Mouse (Mus musculus) stomach, embryonic 14.5 days (tissue): ENCODE results near the gene Zfp775. TPM values are rescaled to one million over a fixed set of nuclear protein-coding genes. Genes with fewer than 3 reads are reported as not detected.
A peak's percentile ranks its signal among the peaks of the same experiment; 100 is the strongest.

Source experiments
- ATAC-seq: fragments of 200-750 bp; cut with Nextera tagmentation; 2 replicates; pipeline ENCODE4 v1.8.0; 2017; ENCODE audit warnings: low read depth, moderate TSS enrichment; ENCODE audit not compliant: insufficient number of reproducible peaks, insufficient read depth, low FRiP score
- H3K27ac ChIP-seq: fragments of 300-500 bp; sonication (generic); 2 replicates; pipeline ENCODE4 v1.5.1; 2014; ENCODE audit warnings: mild to moderate bottlenecking, low read length, moderate library complexity, mixed read lengths
- H3K27me3 ChIP-seq: fragments of 300-500 bp; sonication (generic); 2 replicates; pipeline ENCODE4 v1.6.1; 2014; ENCODE audit warnings: low read length, control low read depth, mixed read lengths; ENCODE audit not compliant: control insufficient read depth, insufficient read depth
- H3K36me3 ChIP-seq: fragments of 300-500 bp; sonication (generic); 2 replicates; pipeline ENCODE4 v1.6.1; 2014; ENCODE audit warnings: mild to moderate bottlenecking, control low read depth, low read length, moderate library complexity, mixed read lengths; ENCODE audit not compliant: control insufficient read depth, insufficient read depth
- H3K4me1 ChIP-seq: fragments of 300-500 bp; sonication (generic); 2 replicates; pipeline ENCODE4 v1.6.1; 2014; ENCODE audit warnings: low read length, control low read depth, mixed read lengths; ENCODE audit not compliant: control insufficient read depth, insufficient read depth
- H3K4me2 ChIP-seq: fragments of 300-500 bp; sonication (generic); replicated peaks from 2 replicates; pipeline ENCODE4 v1.6.1; 2014; ENCODE audit warnings: low read depth, low read length, control low read depth
- H3K4me3 ChIP-seq: fragments of 300-500 bp; sonication (generic); 2 replicates; pipeline ENCODE4 v1.5.1; 2014; ENCODE audit warnings: low read depth, low read length, control low read depth
- H3K9ac ChIP-seq: fragments of 300-500 bp; sonication (generic); replicated peaks from 2 replicates; pipeline ENCODE4 v1.6.1; 2014; ENCODE audit warnings: low read depth, mild to moderate bottlenecking, control low read depth, low read length, moderate library complexity, mixed read lengths
- H3K9me3 ChIP-seq: fragments of 300-500 bp; sonication (generic); 2 replicates; pipeline ENCODE4 v1.6.1; 2016; ENCODE audit warnings: low read depth, low read length, control low read depth; ENCODE audit not compliant: control insufficient read depth
- WGBS: fragments of 180-500 bp; shearing (Covaris S2); extraction: QIAGEN DNeasy Blood & Tissue Kit; methylation state at CpG from one replicate; pipeline ENCODE4 v1.1.7; 2014; 5-methylcytosine and 5-hydroxymethylcytosine counted together
- polyA plus RNA-seq: library from polyadenylated mRNA; unstranded; fragments of >200 nt; fragmentation: Nextera tagmentation; extraction: Ambion mirVana; gene quantifications from 2 replicates; pipeline ENCODE4 v1.2.1, GENCODE M21; 2014

The Zfp775 gene
- polyA plus RNA-seq, 1 experiment from 2014 or later = 7.0 TPM

DNA sequence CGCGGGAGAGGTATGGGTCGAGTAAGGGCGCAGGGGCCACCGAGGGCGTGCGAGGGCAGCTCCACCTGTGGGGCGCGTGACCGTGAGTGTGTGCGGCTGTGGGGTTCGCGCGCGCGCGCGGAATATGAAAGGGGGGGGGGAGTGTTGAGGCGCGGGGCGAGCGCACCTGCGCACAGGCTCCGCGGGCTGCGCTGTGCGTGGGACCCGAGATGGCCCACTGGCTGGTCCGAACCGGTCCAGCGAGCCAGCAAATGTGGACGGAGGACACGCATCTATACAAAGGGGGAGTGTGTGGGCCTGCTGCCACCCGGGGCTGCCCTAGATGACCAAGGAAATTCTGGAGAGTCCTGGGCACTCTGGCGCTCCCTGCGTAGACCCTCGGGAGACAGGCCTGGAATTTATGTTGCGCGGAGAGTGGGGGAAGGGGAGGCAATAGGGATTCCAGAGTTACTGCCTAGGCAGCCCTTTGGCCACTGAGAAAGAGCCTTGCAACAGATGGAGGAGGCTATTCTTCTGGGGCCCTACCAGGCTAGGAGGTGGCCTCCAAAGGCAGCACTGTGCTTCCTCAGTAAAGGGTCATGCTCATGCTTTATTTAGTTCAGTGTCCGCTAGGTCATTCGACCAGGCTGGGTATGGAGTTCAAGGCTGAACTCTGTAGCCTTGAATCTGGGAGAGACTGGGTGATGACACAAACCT, 7.7 kb upstream of the Zfp775 start:
- no peaks in the 10 kb centered on the region for H3K27me3 ChIP-seq
- peak overlapping the region; percentile 56 for H3K4me2 ChIP-seq
- peaks cover 26% of the 10 kb centered on the region for H3K9me3 ChIP-seq
- peak overlapping the region; percentile 70 for H3K4me3 ChIP-seq
- peak overlapping the region; percentile 80 for H3K27ac ChIP-seq
- H3K9ac ChIP-seq = peak overlapping the region; percentile 82
- ATAC-seq = peak; percentile 24; the same call in 1 of the 2 replicates
- peaks cover 33% of the 10 kb centered on the region for H3K36me3 ChIP-seq
- WGBS = 2% methylated on average over 31 of the region's 41 CpGs
- H3K4me1 ChIP-seq = peaks cover 5% of the 10 kb centered on the region; the same call in 1 of the 2 replicates

DNA sequence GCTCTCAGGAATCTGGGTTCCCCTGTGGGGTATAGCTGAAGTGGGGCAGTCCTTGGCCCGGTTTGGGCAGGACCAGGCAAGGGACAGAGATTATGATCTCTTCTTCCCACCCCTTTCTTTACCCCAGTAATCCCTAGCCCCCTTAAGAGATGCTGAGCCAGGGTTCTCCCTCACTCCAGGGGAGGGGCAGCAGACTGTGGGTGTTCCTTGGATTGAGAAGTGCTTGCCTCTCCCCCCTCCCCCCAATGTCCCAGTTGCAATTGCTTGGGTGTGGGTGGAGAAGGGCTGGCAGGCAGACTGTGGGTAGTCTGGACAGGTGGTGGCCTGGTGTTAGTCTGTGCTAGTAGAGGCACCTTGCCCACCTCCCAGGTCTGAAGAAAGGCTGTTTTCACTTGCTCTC, 6.6 kb upstream of the Zfp775 start:
- 33% methylated on average over 1 of the region's 1 CpGs for WGBS
- Histone ChIP-seq H3K4me3 (peak overlapping the region; percentile 70; the same call in 1 of the 2 replicates), H3K36me3 (peaks cover 39% of the 10 kb centered on the region), H3K9me3 (peaks cover 26% of the 10 kb centered on the region), H3K27ac (no peak overlapping the region), H3K4me1 (peaks cover 5% of the 10 kb centered on the region; the same call in 1 of the 2 replicates), H3K9ac (no peak overlapping the region), H3K27me3 (no peaks in the 10 kb centered on the region), H3K4me2 (peak overlapping the region; percentile 56)
- ATAC-seq = no peak

DNA sequence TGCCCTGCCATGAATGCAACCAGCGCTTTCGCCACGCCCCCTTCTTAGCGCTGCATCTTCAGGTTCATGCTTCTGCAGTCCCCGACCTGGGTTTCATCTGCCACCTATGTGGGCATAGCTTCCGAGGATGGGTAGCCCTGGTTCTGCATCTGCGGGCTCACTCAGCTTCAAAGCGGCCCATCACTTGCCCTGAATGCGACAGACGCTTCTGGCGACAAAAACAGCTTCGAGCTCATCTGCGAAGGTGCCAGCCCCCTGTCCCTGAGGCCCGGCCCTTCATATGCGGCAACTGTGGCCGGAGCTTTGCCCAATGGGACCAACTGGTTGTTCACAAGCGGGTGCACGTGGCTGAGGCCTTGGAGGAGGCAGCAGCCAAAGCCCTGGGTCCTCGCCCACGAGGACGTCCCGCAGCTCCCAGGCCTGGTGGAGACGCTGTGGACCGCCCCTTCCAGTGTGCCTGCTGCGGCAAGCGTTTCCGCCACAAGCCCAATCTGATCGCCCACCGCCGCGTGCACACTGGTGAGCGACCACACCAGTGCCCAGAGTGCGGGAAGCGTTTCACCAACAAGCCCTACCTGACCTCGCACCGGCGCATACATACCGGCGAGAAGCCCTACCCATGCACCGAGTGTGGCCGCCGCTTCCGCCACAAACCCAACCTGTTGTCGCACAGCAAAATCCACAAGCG, 5.2 kb upstream of the Zfp775 start:
- Histone ChIP-seq H3K4me1 (peaks cover 8% of the 10 kb centered on the region; the same call in 1 of the 2 replicates), H3K36me3 (peaks cover 39% of the 10 kb centered on the region), H3K27me3 (no peaks in the 10 kb centered on the region), H3K27ac (no peak overlapping the region), H3K9me3 (peaks cover 26% of the 10 kb centered on the region), H3K9ac (no peak overlapping the region), H3K4me2 (no peak overlapping the region), H3K4me3 (no peak overlapping the region)
- no peak for ATAC-seq
- WGBS = 96% methylated on average over 45 of the region's 45 CpGs

DNA sequence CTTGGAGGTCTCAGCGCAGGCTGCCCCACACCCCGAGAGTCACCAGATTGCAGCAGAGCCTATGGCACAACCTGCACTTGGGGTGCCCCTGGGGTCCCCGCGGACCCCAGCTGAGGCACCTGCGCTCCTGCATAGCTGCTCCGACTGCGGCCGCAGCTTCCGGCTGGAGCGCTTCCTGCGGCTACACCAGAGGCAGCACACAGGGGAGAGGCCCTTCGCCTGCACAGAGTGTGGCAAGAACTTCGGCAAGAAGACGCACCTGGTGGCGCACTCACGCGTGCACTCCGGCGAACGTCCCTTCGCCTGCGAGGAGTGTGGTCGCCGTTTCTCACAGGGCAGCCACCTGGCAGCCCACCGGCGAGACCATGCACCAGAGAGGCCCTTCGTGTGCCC, 4.6 kb upstream of the Zfp775 start:
- Histone ChIP-seq H3K27ac (no peak overlapping the region), H3K4me2 (no peak overlapping the region), H3K9ac (no peak overlapping the region), H3K9me3 (peaks cover 26% of the 10 kb centered on the region), H3K4me3 (no peak overlapping the region), H3K36me3 (peaks cover 39% of the 10 kb centered on the region), H3K4me1 (peaks cover 8% of the 10 kb centered on the region; the same call in 1 of the 2 replicates), H3K27me3 (no peaks in the 10 kb centered on the region)
- no peak for ATAC-seq
- 97% methylated on average over 27 of the region's 27 CpGs for WGBS

DNA sequence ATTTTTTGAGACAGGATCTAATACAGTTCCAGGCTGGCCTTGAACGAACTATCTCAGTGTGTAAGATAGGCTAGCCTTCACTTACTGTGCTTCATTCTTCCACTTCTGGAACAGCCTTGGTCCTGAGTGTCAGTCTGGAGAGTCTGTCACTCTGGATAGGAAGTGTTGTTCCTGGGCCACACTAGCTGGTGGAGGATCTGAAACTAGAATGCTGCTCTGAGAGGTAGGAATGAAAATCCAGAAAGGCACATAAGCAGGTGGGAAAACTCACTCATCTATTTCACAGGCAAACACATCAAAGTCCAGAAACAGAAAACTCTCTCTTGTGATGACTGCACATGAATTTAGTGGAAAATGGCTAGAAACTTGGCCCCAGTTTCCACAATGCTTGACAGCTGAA, 1.3 kb upstream of the Zfp775 start:
- WGBS = 85% methylated on average over 1 of the region's 1 CpGs
- peaks cover 39% of the 10 kb centered on the region for H3K36me3 ChIP-seq

DNA sequence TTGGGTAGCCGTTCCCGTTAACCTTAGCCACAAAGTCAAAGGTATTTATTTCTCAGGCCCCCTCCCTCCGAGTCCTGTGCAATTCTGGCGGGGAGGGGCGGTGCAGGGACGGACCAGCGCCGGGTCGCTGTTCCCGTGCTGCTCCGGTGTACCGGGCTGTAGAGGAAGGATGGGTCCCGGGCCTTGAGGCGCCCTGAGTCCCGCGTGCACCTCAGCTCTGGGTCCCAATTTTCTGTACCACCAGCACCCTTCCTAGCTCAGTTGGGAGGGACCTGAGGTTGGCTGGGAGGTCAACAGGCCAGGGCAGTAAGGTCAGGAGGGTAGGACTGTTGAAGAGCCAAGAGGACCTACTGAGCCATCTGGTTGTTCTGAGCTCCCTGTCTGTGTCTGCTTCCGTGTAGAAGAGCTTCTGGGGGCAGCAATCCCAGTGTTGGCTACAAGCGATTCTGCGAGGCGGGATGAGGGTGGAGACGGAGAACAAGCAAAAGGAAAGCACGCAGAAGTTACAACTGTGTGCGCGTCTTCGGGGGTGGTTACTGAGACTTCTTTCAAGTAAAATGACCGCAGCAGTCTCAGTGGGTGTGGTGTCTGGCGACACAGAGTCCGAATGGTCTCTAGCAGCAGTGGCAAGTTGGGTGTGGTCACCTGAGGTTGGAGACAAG, 348 bp downstream of the Zfp775 start:
- Histone ChIP-seq H3K27me3 (no peaks in the 10 kb centered on the region), H3K27ac (peak overlapping the region; percentile 29), H3K4me1 (0 out of 2 replicates have a peak, but pooled peaks cover 3% of the 10 kb centered on the region), H3K4me3 (peak overlapping the region; percentile 58), H3K36me3 (peaks cover 25% of the 10 kb centered on the region), H3K9me3 (peaks cover 12% of the 10 kb centered on the region), H3K9ac (peak overlapping the region; percentile 74), H3K4me2 (peak overlapping the region; percentile 97)
- ATAC-seq = peak; percentile 63
- WGBS = 3% methylated on average over 28 of the region's 28 CpGs

More for the DNA sequence above, 1.3 kb upstream of the Zfp775 start:
- Histone ChIP-seq H3K4me1 (0 out of 2 replicates have a peak, but pooled peaks cover 3% of the 10 kb centered on the region), H3K4me2 (no peak overlapping the region), H3K27me3 (no peaks in the 10 kb centered on the region), H3K9me3 (peaks cover 26% of the 10 kb centered on the region), H3K9ac (no peak overlapping the region), H3K4me3 (no peak overlapping the region), H3K27ac (no peak overlapping the region)
- no peak for ATAC-seq

DNA sequence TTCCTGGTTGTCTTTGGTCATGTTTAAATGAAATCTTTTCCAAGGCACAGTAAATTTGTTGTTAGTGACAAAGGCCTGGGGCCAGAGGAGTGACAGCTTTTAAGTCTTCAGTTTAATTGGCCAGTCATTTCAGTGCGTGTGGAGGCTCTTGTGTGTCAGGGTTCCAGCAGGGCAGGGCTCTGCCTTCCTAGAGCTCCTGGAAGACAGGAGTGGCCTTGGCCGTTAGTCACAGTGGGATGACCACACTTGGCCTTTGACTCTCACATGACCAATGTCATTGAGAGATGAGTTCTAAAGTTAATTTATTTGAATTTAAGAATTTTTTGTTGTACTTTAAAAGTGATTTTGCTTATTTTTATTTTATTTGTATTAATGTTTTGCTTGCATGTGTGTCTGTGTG, 6.3 kb downstream of the Zfp775 start:
- no peak overlapping the region for H3K4me2 ChIP-seq
- no peak for ATAC-seq
- no peaks in the 10 kb centered on the region; the same call in 1 of the 2 replicates for H3K36me3 ChIP-seq
- no peak overlapping the region for H3K27ac ChIP-seq
- H3K9ac ChIP-seq = no peak overlapping the region
- 74% methylated on average over 2 of the region's 2 CpGs for WGBS
- no peaks in the 10 kb centered on the region for H3K9me3 ChIP-seq
- H3K27me3 ChIP-seq = no peaks in the 10 kb centered on the region
- H3K4me1 ChIP-seq = 0 out of 2 replicates have a peak, but pooled peaks cover 4% of the 10 kb centered on the region
- H3K4me3 ChIP-seq = no peak overlapping the region

DNA sequence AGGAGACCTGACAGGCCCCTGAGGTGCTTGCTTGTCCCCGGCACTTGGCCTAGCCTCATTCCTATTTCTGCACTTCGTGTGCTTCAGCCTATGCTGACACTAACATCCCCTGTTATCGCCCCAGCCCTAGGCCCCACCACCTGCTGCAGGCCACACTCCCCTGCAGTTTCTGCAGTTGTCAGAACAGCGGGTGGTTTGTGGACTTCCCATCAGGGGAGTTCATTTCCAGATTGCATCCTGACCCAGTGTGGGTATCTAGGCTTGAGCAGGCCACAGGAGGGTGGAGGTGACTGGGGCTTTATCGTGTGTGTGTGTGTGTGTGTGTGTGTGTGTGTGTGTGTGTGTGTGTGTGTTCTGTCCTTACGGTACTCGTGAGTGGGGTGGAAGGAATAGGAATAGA, 7.6 kb downstream of the Zfp775 start:
- Histone ChIP-seq H3K27ac (no peak overlapping the region), H3K36me3 (no peaks in the 10 kb centered on the region; the same call in 1 of the 2 replicates), H3K27me3 (no peaks in the 10 kb centered on the region), H3K9ac (no peak overlapping the region), H3K4me3 (no peak overlapping the region), H3K4me2 (no peak overlapping the region), H3K4me1 (0 out of 2 replicates have a peak, but pooled peaks cover 4% of the 10 kb centered on the region), H3K9me3 (no peaks in the 10 kb centered on the region)
- 57% methylated on average over 7 of the region's 7 CpGs for WGBS
- ATAC-seq = no peak
